Mouse (Mus musculus) hindbrain, embryonic 14.5 days (tissue): ENCODE measurements around the gene Ccdc134. TPM values are rescaled to one million over a fixed set of nuclear protein-coding genes. Genes with fewer than 3 reads are reported as not detected.
"Not testable (repeated sequence)": the region's sequence is repeated elsewhere in the genome, so short reads cannot be mapped to it uniquely, and the experiment has no call there.

Experiments
- ATAC-seq: fragments of 200-750 bp; cut with Nextera tagmentation; 2 replicates; pipeline ENCODE4 v1.8.0; 2017; ENCODE audit warnings: moderate number of reproducible peaks, mild to moderate bottlenecking, moderate TSS enrichment, moderate library complexity; ENCODE audit not compliant: low FRiP score
- DNase-seq: peaks from one replicate; pipeline ENCODE4 v3.0.0-alpha.2; 2015; ENCODE audit warnings: low spot score
- H3K27ac ChIP-seq: fragments of 300-500 bp; sonication (generic); 2 replicates; pipeline ENCODE4 v1.5.1; 2014; ENCODE audit warnings: mild to moderate bottlenecking, moderate library complexity
- H3K27me3 ChIP-seq: fragments of 300-500 bp; sonication (generic); 2 replicates; pipeline ENCODE4 v1.6.1; 2014; ENCODE audit warnings: mild to moderate bottlenecking, low read length, mixed read lengths; ENCODE audit not compliant: control insufficient read depth, insufficient read depth
- H3K36me3 ChIP-seq: fragments of 300-500 bp; sonication (generic); replicated peaks from 2 replicates; pipeline ENCODE4 v1.6.1; 2014; ENCODE audit not compliant: control insufficient read depth, insufficient read depth
- H3K4me1 ChIP-seq: fragments of 300-500 bp; sonication (generic); replicated peaks from 2 replicates; pipeline ENCODE4 v1.6.1; 2014; ENCODE audit warnings: antibody characterized with exemption, low read length, mixed read lengths; ENCODE audit not compliant: control insufficient read depth, insufficient read depth
- H3K4me2 ChIP-seq: fragments of 300-500 bp; sonication (generic); replicated peaks from 2 replicates; pipeline ENCODE4 v1.6.1; 2014; ENCODE audit warnings: mild to moderate bottlenecking, moderate library complexity
- H3K4me3 ChIP-seq: fragments of 300-500 bp; sonication (generic); replicated peaks from 2 replicates; pipeline ENCODE4 v1.5.1; 2014; ENCODE audit warnings: mild to moderate bottlenecking, low read length
- H3K9ac ChIP-seq: fragments of 300-500 bp; sonication (generic); 2 replicates; pipeline ENCODE4 v1.6.1; 2014
- H3K9me3 ChIP-seq: fragments of 300-500 bp; sonication (generic); 2 replicates; pipeline ENCODE4 v1.6.1; 2016; ENCODE audit warnings: low read length; ENCODE audit not compliant: control insufficient read depth
- WGBS: fragments of 180-500 bp; shearing (Covaris S2); extraction: QIAGEN DNeasy Blood & Tissue Kit; methylation state at CpG from one replicate; pipeline ENCODE4 v1.1.7; 2014; 5-methylcytosine and 5-hydroxymethylcytosine counted together
- polyA plus RNA-seq: library from polyadenylated mRNA; unstranded; fragments of >200 nt; fragmentation: Nextera tagmentation; extraction: Ambion mirVana; gene quantifications from 2 replicates; pipeline ENCODE4 v1.2.1, GENCODE M21; 2014

The Ccdc134 gene
- polyA plus RNA-seq, 1 experiment from 2014 or later: 13.8 TPM

DNA sequence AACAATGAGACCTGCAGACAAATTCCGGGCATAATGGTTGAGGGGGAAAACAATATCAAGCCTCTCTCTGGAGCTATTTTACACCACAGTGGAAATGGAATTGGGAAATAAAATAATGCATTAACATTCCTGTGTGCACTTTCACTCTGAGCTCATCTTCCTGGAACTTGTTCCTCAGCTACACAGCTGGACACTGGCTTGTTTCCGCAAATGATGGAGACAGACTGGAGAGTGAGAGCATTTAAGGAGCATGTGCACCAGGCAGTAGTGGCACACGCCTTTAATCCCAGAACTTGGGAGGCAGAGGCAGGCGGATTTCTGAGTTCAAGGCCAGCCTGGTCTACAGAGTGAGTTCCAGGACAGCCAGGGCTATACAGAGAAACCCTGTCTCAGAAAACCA is 1.0 kb upstream of the Ccdc134 start:
- not testable (repeated sequence) for ATAC-seq, H3K4me3 ChIP-seq, H3K36me3 ChIP-seq, DNase-seq, H3K9me3 ChIP-seq, H3K27me3 ChIP-seq, H3K9ac ChIP-seq, H3K27ac ChIP-seq
- peaks cover 13% of the 10 kb centered on the region for H3K4me1 ChIP-seq
- peak overlapping the region; percentile 95; the same call in 1 of the 2 replicates for H3K4me2 ChIP-seq
- 80% methylated on average over 4 of the region's 4 CpGs for WGBS

DNA sequence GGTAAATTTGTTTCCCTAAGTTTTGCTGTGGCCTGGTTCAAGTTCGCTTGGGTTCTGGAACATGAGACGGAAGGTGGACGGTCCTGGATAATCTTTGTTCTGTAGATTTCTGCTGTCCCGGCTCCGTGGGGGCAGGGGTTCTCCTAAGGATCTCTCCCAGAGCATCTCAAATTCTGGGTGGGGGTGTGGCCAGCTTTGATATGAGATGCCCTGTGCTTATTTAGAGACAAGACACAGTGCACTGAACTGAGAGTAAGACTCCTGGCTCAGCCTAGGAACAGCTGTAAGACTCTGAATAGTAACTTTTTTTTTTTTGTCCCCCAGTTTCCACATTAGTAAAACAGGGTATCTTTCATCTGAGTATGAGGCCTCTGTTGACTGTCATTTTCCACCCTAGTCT is 676 bp downstream of the Ccdc134 start:
- Histone ChIP-seq H3K4me1 (peaks cover 13% of the 10 kb centered on the region), H3K9me3 (no peaks in the 10 kb centered on the region), H3K36me3 (peaks cover 8% of the 10 kb centered on the region; the same call in 1 of the 2 replicates), H3K9ac (peak overlapping the region; percentile 76), H3K27ac (0 out of 2 replicates have a peak overlapping the region, but pooled peaks have one; percentile 73), H3K4me3 (peak overlapping the region; percentile 86), H3K4me2 (peak overlapping the region; percentile 95), H3K27me3 (no peaks in the 10 kb centered on the region)
- DNase-seq (no peak), ATAC-seq (no peak)
- 1% methylated on average over 5 of the region's 5 CpGs for WGBS

DNA sequence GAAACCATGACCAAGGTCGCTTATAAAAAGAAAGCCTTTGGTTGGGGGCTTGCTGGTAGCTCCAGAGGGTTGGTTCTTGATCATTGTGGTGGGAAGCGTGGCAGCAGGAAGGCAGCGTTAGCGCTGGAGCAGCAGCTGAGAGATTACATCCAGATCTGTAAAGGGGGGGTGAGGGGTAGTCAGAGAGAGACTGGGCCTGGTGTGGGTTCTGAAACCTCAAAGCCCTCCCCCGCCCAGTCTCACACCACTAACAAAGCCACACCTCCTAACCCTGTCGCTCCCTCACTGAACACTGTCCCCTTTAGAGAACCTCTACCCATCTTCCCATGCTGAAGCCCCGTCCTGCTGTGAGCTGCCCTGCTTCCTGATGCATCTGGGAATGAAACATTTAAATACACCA is 2.9 kb downstream of the Ccdc134 start:
- no peak for ATAC-seq
- H3K27ac ChIP-seq: no peak overlapping the region
- H3K4me3 ChIP-seq: no peak overlapping the region
- 66% methylated on average over 7 of the region's 7 CpGs for WGBS
- no peaks in the 10 kb centered on the region for H3K9me3 ChIP-seq
- peaks cover 9% of the 10 kb centered on the region; the same call in 1 of the 2 replicates for H3K36me3 ChIP-seq
- no peak overlapping the region for H3K9ac ChIP-seq
- DNase-seq: no peak
- H3K4me2 ChIP-seq: no peak overlapping the region
- H3K4me1 ChIP-seq: peaks cover 13% of the 10 kb centered on the region
- no peaks in the 10 kb centered on the region for H3K27me3 ChIP-seq

DNA sequence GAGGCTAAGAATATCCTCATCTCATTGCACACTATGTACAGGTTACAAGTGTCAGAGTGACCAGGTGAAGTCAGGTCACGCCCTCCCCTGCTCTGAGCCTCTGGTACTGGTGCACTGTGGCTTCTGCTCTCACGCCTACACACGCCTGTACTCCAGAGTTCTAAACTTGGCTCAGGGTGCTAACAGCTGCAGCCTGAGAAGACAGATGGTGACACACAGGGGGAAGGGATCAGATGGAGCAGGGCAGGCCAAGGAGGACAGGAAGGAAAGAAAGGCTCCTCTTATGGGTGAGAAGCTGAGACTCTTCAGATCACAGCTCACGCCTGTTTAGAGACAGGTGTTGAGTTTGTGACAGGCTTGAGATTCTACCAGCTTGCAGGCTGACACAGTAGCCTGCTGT is 7.7 kb downstream of the Ccdc134 start:
- H3K4me1 ChIP-seq: no peaks in the 10 kb centered on the region
- ATAC-seq (no peak), DNase-seq (no peak)
- WGBS: 83% methylated on average over 4 of the region's 4 CpGs
- H3K27me3 ChIP-seq: no peaks in the 10 kb centered on the region
- peaks cover 9% of the 10 kb centered on the region; the same call in 1 of the 2 replicates for H3K36me3 ChIP-seq
- no peak overlapping the region for H3K27ac ChIP-seq
- H3K9me3 ChIP-seq: no peaks in the 10 kb centered on the region
- no peak overlapping the region for H3K4me3 ChIP-seq
- H3K4me2 ChIP-seq: no peak overlapping the region
- H3K9ac ChIP-seq: no peak overlapping the region

DNA sequence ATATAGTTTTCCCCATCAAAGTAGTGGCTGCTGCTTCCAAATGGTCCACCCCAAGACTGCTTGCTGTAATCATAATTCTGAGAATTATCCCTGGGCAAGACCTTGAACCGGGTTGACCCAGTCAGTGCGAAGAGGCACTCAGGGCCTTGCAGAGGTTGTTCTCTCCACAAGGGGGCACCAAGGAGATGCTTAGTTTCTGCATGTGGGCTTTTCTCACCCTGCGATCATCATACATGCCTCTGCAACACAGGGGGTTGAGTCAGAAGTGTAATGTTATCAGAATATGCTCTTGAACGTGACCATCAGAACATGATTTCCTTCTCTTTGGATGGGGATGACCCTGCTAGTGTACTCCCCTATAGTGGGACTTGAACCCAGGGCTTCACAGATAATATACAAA is 10.8 kb downstream of the Ccdc134 start:
- H3K36me3 ChIP-seq: peaks cover 7% of the 10 kb centered on the region
- ATAC-seq (no peak), DNase-seq (peak; percentile 63)
- no peaks in the 10 kb centered on the region for H3K9me3 ChIP-seq
- H3K27ac ChIP-seq: no peak overlapping the region
- H3K9ac ChIP-seq: no peak overlapping the region
- no peak overlapping the region for H3K4me2 ChIP-seq
- WGBS: 46% methylated on average over 4 of the region's 4 CpGs
- H3K4me3 ChIP-seq: no peak overlapping the region
- no peaks in the 10 kb centered on the region for H3K27me3 ChIP-seq
- H3K4me1 ChIP-seq: no peaks in the 10 kb centered on the region

DNA sequence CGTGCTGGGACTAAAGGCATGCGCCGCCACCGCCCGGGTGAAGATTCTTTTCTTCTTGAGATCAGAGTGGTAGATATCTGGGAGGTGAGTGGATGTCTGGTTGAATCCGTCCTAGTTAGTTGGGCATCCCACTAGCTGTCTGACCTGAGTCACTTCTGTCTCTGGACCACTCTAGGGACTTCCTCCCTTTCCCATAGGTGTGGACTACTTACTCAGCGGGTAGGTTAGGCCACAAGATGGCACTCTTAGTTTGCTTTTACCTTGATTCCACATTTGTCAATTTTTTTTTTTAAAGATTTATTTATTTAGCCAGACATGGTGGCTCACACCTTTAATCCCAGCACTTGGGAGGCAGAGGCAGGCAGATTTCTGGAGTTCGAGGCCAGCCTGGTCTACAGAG is 11.5 kb downstream of the Ccdc134 start:
- Histone ChIP-seq H3K4me3 (no peak overlapping the region), H3K4me2 (no peak overlapping the region), H3K9me3 (no peaks in the 10 kb centered on the region), H3K27me3 (no peaks in the 10 kb centered on the region), H3K36me3 (peaks cover 7% of the 10 kb centered on the region), H3K4me1 (no peaks in the 10 kb centered on the region; the same call in 1 of the 2 replicates), H3K9ac (no peak overlapping the region), H3K27ac (no peak overlapping the region)
- 93% methylated on average over 8 of the region's 8 CpGs for WGBS
- ATAC-seq (no peak), DNase-seq (no peak)

DNA sequence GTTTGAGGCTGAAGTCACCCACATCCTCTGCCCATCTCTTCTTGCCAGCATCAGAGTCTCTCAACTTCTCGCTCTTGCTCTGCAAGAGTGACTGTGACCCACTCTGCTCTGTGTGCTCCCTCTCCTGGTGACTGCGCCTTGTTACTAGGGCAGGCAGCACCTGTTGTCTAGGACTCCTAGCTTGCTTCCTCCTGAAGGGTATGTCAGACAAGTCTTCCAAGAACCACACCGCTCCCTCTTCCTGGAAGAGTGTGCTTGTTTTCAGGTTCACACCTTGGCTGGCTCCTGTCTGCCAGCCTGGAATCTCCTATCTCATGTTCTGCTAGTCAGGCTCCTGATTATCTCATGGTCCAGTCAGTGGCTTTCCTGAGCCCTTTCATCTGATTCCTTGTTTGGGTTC is 12.6 kb downstream of the Ccdc134 start:
- Histone ChIP-seq H3K27me3 (no peaks in the 10 kb centered on the region), H3K9me3 (no peaks in the 10 kb centered on the region), H3K36me3 (peaks cover 7% of the 10 kb centered on the region), H3K4me1 (no peaks in the 10 kb centered on the region; the same call in 1 of the 2 replicates), H3K4me2 (no peak overlapping the region), H3K4me3 (no peak overlapping the region), H3K9ac (no peak overlapping the region), H3K27ac (no peak overlapping the region)
- DNase-seq: no peak
- ATAC-seq: no peak
- 90% methylated on average over 3 of the region's 3 CpGs for WGBS

DNA sequence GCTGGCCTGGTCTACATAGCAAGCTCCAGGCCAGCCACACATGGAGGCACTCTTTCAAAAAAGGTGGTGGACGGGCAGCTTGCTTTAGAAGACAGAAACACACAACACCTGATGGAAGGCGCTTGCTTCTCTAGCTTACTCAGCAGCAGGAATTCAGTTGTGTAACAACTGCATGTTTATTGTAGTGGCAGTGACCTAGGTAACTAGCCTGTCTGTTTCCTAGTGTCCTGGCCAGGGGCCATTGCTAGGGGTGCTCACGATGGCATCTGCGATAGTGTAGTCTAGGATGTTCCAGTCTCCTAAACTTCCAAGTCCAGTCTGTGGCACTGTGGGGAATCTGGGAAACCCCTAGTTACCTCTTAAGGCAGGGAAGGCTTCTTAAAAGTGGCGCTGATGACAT is 16.4 kb downstream of the Ccdc134 start:
- Histone ChIP-seq H3K36me3 (peaks cover 7% of the 10 kb centered on the region), H3K9ac (no peak overlapping the region), H3K9me3 (no peaks in the 10 kb centered on the region), H3K4me2 (no peak overlapping the region), H3K27me3 (no peaks in the 10 kb centered on the region), H3K4me3 (no peak overlapping the region), H3K27ac (peak overlapping the region; percentile 99), H3K4me1 (peaks cover 21% of the 10 kb centered on the region)
- DNase-seq (no peak), ATAC-seq (no peak)
- 81% methylated on average over 5 of the region's 5 CpGs for WGBS

DNA sequence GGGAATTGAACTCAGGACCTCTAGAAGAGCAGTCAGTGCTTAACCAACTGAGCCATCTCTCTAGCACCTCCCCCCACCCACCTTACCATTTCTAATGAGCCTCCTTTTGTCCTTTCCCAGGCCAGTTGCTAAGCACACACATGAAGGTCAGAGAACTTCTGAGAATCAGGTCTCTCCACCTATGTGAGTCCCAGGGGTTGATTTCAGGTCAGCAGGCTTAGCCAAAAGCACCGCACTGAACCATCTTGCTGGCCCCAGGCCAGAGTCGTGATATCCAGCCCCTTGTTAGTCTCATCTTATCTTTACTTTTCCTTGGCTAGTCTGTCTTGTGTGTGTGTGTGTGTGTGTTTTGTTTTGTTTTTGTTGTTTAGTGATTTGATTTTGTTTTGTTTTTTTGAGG is 17.7 kb downstream of the Ccdc134 start:
- no peaks in the 10 kb centered on the region for H3K9me3 ChIP-seq
- 33% methylated on average over 2 of the region's 2 CpGs for WGBS
- no peak overlapping the region for H3K4me3 ChIP-seq
- H3K4me1 ChIP-seq: peaks cover 29% of the 10 kb centered on the region
- H3K27ac ChIP-seq: peak overlapping the region; percentile 99
- no peak overlapping the region for H3K4me2 ChIP-seq
- no peak for ATAC-seq
- no peaks in the 10 kb centered on the region for H3K27me3 ChIP-seq
- DNase-seq: no peak
- peaks cover 7% of the 10 kb centered on the region for H3K36me3 ChIP-seq
- H3K9ac ChIP-seq: no peak overlapping the region
